Mouse (Mus musculus) layer of hippocampus, adult 9-11 months (tissue): ENCODE measurements around the gene Traf2.

ENCODE experiments used
- DNase-seq: peaks from one replicate; pipeline ENCODE4 v3.0.0; 2022

The Traf2 gene

GRCm38 (mm10) chr2:25546811-25547491 is at the start of gene Traf2:
Gene Traf2 (minus strand): TSS chr2:25546940.
- DNase-seq, result peak; percentile 99

- no peak for DNase-seq
These were observed 45.1 kb upstream of the Traf2 start for GRCm38 (mm10) chr2:25591863-25592262.

GRCm38 (mm10) chr2:25588227-25588907 is 41.6 kb upstream of the Traf2 start:
- DNase-seq, result peak; percentile 62

- DNase-seq, result no peak
These were observed 40.5 kb upstream of the Traf2 start for GRCm38 (mm10) chr2:25587290-25587689.

GRCm38 (mm10) chr2:25585601-25586000 is 38.9 kb upstream of the Traf2 start:
- DNase-seq, result no peak

GRCm38 (mm10) chr2:25584856-25585255 is 38.1 kb upstream of the Traf2 start:
- no peak for DNase-seq

GRCm38 (mm10) chr2:25584152-25584551 is 37.4 kb upstream of the Traf2 start:
- no peak for DNase-seq

- DNase-seq, result no peak
These were observed 36.8 kb upstream of the Traf2 start for GRCm38 (mm10) chr2:25583571-25583970.

GRCm38 (mm10) chr2:25583120-25583481 is 36.4 kb upstream of the Traf2 start:
- DNase-seq, result no peak

GRCm38 (mm10) chr2:25582466-25583119 is 35.9 kb upstream of the Traf2 start:
- DNase-seq, result peak; percentile 89

- peak; percentile 47 for DNase-seq
These were observed 35.2 kb upstream of the Traf2 start for GRCm38 (mm10) chr2:25581901-25582301.

- DNase-seq, result peak; percentile 80
These were observed 34.6 kb upstream of the Traf2 start, which contains the start of gene Ajm1 for GRCm38 (mm10) chr2:25581294-25581864. Gene Ajm1 (minus strand): TSS chr2:25581757.

- peak; percentile 68 for DNase-seq
These were observed 33.9 kb upstream of the Traf2 start for GRCm38 (mm10) chr2:25580621-25581101.

GRCm38 (mm10) chr2:25579737-25580460 is 33.2 kb upstream of the Traf2 start:
- DNase-seq, result no peak

GRCm38 (mm10) chr2:25578796-25579736 is 32.3 kb upstream of the Traf2 start:
- no peak for DNase-seq

- DNase-seq, result no peak
These were observed 31.4 kb upstream of the Traf2 start for GRCm38 (mm10) chr2:25577951-25578795.

GRCm38 (mm10) chr2:25576965-25577891 is 30.5 kb upstream of the Traf2 start:
- no peak for DNase-seq

GRCm38 (mm10) chr2:25576028-25576850 is 29.5 kb upstream of the Traf2 start:
- no peak for DNase-seq
